Mouse (Mus musculus): ENCODE measurements around the gene Inpp5k.

GRCm38 (mm10) chr11:75632921-75633320 lies 2.1 kb downstream of the Inpp5k start:
- TF ChIP-seq GATA1 (IDR thresholded peaks at IDR 0.05; ENCODE audit: low read length) (no peak), TAL1 (IDR thresholded peaks at IDR 0.05; ENCODE audit: low read length) (no peak)

Measured in erythroblast, embryonic 14.5 days (primary cell).